Mouse (Mus musculus): ENCODE results near the gene Scn11a.

Gene Scn11a

GRCm38 (mm10) chr9:119795254-119795912 lies 29.9 kb downstream of the Scn11a start:
- DNase-seq, result no peak

DNA sequence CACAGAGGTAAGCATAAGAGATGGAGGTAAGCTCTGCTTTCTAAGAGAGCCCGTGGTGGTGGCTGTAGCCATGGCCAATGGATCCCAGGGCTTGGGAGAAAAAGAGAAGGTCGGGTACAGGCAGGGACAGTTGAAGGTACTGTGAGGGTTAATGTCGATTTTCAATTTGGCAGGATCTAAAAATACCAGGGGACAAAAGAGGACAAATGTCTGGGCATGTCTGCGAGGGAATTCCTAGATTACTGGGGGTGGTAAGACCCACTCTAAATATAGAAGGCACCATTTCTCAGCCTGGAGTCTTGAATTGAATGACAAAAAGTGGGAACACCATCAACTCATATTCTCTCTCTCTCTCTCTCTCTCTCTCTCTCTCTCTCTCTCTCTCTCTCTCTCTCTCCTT lies 30.8 kb downstream of the Scn11a start:
- DNase-seq, result no peak

DNA sequence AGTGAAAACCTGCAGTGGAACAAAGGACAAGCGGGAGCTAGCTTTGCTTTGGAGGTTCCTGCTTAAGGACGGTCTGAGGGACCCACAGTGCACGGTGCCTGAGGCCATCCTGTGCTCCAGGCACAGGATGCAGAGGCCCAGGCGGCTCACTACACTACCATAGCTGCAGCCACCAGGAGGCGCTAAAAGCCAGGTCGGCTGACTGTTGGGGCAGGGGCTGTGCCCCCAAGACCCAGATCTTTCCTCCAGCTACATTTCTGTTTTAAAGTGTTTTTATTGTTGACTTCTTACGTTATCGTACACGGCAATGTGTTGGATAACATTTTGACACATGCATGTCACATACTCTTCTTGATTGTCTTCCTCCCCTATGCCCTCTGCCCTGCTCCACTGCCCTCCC lies 32.8 kb downstream of the Scn11a start:
- no peak for DNase-seq

DNA sequence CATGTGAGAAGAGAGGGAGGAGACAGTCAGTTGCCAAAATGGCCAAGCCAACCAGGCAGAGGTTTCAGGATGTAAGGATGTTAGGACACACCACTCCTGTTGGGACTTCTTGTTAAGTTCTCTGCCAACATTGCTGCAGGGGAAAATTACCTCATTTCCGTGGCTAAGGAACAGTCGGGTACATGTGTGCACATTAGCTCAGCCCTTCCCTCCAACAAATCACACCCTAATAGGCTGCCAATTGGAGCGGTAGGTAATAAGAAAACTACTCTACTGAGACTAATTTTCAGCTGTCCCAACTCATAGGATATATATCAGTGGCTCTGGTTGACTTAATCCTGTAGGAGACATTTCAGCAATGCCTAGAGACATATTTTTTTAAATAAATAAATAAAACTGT lies 44.4 kb downstream of the Scn11a start:
- no peak for DNase-seq

- DNase-seq, result no peak
These were observed 48.6 kb downstream of the Scn11a start for GRCm38 (mm10) chr9:119776661-119777060.

- no peak for DNase-seq
These were observed 56.7 kb downstream of the Scn11a start for GRCm38 (mm10) chr9:119768585-119768984.

- no peak for DNase-seq
These were observed 65.0 kb downstream of the Scn11a start for GRCm38 (mm10) chr9:119760226-119760625.

- DNase-seq, result no peak
These were observed 65.8 kb downstream of the Scn11a start for GRCm38 (mm10) chr9:119759457-119759856.

- no peak for DNase-seq
These were observed 73.7 kb downstream of the Scn11a start for GRCm38 (mm10) chr9:119751507-119751906.

- DNase-seq, result no peak
These were observed 76.1 kb downstream of the Scn11a start for GRCm38 (mm10) chr9:119749112-119749511.

- DNase-seq, result no peak
These were observed 81.4 kb downstream of the Scn11a start for GRCm38 (mm10) chr9:119743900-119744299.

GRCm38 (mm10) chr9:119743312-119743711 lies 81.9 kb downstream of the Scn11a start:
- DNase-seq, result no peak

- no peak for DNase-seq
These were observed 84.0 kb downstream of the Scn11a start for GRCm38 (mm10) chr9:119741101-119741786.

GRCm38 (mm10) chr9:119728412-119729097 lies 96.7 kb downstream of the Scn11a start:
- no peak for DNase-seq

DNA sequence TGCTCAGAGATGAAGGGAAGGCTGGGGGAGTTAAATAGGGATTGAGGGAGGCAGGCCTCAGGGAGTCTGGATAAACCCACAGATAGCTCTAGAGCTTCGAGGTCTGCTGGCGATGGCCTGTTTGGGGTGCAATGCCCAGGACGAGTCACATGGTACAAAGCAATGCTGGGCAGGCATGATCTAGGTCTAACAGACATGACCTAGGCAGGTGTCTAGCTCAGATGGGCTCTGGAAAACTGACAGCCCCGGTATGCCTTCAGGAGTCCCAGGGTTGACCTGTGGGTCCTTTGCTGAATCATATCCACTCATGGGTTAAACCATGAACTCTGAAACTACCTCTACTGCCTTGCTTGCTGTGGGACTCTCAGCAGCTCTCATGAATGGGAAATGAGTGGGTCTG lies 98.3 kb downstream of the Scn11a start:
- DNase-seq, result no peak

DNA sequence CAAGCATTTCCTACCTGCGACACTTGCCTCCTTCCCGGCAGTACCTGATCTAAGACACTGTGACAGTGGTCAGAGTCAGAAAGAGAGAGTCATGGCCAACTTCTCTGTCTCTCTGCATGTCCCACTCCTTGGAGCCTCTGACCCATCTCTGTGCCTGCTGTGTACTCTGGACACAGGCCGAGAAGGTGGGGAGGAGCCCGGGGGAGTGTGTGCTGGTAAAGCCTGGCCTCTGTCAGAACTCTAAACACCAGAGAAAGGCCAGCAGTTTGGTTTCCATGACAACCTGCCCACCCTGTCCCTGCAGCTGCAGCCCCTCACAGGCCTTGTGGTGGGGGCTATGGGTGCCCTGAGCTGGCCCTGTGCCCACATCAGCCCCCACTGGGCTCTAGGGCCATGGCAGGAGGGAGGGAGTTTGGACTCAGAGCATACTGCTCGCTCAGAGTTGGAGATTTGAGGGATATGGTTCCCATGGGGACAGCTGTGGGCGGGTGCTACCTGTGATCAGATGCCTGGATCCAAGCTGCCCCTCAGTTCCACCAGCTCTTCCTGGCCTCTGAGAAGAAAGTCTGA lies 99.9 kb downstream of the Scn11a start:
- DNase-seq, result no peak

DNA sequence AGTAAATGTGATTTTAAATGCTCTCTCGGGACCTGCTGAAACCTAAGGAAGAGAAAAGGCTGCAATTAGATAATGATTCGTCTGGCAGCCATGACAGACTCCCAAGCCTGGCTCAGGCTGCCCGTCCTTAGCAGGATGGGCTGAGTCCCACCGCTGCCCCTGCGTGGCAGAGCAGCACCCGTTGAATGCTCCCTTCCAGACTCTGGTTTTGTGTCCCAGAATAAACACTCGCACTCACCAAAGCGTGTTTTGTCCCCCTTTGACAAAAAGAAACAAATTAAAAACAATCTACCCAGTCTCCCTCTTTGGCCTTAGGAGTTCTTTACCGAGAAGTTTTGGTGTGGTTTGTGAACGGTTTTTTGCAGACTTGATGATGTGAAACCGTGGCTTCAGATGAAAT lies 106.0 kb downstream of the Scn11a start, which contains the start of gene Scn10a:
TSS of gene Scn10a (minus strand) at position 101 of the 400 bp plus-strand sequence.
- DNase-seq, result no peak

GRCm38 (mm10) chr9:119706700-119707099 lies 118.6 kb downstream of the Scn11a start:
- peak; percentile 22 for DNase-seq
